Mouse (Mus musculus) urinary bladder, postnatal 14 days (tissue): Measurements from ENCODE around the gene Nfil3.

Source experiments
- DNase-seq: peaks from one replicate; pipeline ENCODE4 v3.0.0; 2021; ENCODE audit warnings: low spot score

Nfil3 gene

GRCm38 (mm10) chr13:52980951-52981421 is at the start of gene Nfil3:
Nfil3 (minus strand) TSS chr13:52981073.
- peak; percentile 79 for DNase-seq

- no peak for DNase-seq
These were observed 43.4 kb upstream of the Nfil3 start for GRCm38 (mm10) chr13:53024285-53024684.

DNA sequence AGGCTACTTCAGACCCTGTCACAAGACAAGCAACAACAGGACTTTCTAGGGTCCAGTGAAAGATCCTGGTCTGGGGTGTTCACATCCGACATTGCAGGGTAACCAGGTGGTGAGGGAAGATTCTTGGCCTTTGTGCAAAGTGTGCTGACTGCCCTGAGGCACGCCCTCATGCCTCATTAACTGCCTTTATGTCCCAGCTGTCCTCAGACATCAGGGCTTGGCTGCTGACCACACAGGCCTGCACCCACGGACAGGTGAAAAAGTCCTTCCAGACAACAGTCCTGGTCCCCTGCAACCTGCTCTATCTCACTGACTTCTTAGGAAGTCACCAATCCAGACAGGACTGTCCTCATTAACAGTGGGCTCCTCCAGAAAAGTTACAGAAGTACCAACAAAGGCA is 39.4 kb upstream of the Nfil3 start:
- DNase-seq = no peak

- no peak for DNase-seq
These were observed 38.7 kb upstream of the Nfil3 start for GRCm38 (mm10) chr13:53019532-53019931.

GRCm38 (mm10) chr13:53018976-53019375 is 38.1 kb upstream of the Nfil3 start:
- no peak for DNase-seq

- no peak for DNase-seq
These were observed 37.1 kb upstream of the Nfil3 start for GRCm38 (mm10) chr13:53017983-53018382.

DNA sequence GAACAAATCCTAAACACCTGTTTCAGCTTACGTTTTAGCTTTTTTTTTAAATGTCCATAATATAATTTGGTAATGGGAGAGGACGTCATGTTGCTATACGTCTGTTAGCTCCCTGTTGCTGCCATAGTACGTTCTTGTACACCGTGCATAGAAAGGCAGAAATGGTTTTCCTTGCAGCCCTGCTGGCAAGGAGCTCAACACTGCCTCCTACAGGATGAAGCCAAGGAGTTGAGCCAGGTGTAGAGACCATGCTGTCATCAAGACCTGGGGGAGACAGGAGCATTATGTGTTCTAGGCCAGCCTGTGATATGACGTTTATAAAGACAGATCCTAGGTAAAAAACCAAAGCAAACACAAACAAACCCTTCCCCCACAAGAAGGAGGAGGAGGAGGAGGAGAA is 36.2 kb upstream of the Nfil3 start:
- DNase-seq = no peak

DNA sequence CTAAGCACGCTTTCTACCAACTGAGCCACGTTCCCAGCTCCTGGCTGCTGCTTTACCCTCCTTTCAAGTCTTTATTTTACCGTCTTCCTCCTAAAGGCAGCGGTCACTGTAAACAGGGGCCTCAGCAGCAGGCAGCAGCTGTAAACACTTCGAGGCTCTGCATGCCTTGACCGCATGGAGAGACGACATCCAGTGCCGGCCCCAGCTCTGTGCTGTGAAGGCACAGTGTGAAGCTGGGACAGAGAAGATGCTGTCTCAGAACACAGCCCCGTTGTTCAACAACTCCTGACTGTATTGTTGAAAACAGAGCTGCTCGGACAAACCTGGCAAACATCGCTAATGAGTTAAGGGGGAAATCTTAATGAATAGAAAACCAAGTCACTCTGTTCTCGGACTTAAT is 30.6 kb upstream of the Nfil3 start:
- no peak for DNase-seq

DNA sequence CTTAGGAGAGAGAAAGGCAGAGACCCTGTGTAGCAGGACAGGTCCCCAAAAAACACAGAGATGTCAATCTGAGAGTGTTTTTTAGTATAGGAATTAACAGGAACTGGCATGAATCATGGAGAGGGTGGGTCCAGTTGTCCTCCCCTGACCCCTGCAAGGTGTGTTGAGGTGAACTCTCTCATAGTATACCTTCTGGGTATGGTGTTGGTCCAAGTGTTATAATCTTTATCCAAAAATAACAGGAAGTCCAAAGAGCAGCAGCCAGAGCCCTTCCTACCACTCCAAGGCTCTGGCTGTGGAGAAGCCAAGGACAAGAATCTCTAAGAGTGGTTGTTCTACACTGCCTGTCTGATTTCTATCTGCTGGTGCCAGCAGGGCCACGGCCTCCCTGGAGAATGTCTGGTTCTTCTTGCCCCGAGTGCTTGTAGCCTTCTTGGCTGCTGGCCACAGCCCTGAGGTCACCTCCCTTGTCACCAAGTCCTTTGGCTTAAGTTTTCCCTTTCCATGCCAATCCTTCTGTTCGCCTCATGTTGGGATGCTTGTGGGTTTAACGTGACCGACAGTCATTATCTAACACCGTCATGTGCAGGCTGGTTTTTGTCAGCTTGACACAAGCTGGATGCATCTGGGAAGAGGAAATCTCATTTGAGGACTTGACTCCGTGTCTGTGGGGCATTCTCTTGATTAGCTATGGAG is 27.8 kb upstream of the Nfil3 start:
- peak; percentile 47 for DNase-seq

DNA sequence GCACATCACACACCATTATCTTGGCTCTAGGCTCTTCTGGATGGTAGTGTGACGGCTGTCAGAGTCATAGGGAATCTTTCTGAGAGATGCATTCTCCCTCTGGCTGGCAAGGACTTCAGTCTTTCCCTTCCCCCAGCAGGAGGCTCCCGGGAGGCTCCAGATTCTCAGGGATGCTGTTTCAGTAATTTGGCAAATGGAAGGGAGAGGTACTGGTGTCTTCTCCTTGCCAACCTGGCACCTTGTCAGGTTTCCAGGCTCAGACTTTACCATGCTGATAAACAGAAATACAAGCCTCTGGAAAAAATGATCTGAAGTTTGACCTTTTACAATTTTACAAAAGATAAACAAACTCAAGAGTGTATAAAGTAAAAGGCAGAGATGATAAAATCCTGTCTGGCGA is 26.9 kb upstream of the Nfil3 start:
- DNase-seq = no peak

DNA sequence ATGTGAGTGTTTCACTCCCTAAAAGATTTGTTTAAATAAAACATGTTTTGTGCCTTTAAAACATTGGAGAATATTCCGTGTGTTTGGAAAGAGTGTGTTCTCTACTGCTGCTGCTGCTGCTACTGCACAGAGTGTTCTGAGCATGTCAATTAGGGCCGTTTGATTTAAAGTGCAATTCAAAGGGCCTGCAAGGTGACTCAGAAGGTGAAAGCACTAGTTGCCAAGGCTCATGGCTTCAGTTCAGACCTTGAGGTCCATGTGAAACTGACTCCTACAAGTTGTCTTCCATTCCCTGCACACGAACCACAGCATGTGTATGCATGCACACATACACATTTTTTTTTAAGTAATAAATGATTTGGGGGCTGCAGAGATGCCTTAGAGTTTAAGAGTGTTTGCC is 22.4 kb upstream of the Nfil3 start:
- no peak for DNase-seq

GRCm38 (mm10) chr13:53001511-53001935 is 20.6 kb upstream of the Nfil3 start:
- DNase-seq = peak; percentile 42

GRCm38 (mm10) chr13:53000481-53000880 is 19.6 kb upstream of the Nfil3 start:
- no peak for DNase-seq

DNA sequence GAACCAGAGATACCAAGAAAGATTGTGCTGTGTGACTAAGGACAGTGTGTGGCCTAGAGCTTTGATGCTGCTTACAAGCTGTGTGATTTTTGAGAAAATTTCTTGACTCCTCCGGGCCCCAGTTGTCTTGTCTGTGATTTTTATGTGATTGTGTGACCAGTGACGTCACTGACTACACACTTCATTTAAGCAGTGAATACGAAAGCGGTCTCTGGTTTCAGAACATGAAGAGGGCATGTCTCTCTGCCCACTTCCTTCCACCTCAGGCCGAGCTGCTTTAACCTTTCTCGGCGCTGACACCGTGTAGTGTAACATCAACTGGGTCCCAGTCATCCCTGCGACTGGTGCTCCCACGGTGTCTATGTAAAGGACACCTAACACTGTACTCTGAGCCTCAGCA is 17.7 kb upstream of the Nfil3 start:
- no peak for DNase-seq

DNA sequence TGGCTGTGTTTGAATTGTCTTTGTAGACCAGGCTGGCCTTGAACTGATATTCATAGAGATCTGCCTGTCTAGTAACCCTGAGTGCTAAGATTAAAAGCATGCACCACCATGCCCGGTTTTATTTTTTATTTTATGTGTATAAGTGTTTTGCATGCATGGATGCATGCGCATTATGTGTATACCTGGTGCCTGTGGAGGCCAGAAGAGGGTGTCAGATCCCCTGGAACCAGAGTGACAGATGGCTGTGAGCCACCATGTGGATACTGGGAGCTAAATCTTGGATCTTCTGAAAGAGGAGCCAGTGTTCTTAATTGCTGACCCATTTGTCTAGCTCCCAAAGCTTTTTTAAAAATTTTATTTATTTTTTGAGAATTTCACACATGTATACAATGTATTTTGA is 16.9 kb upstream of the Nfil3 start:
- no peak for DNase-seq

- DNase-seq = no peak
These were observed 15.3 kb upstream of the Nfil3 start for GRCm38 (mm10) chr13:52996201-52996600.

GRCm38 (mm10) chr13:52994197-52994881 is 13.5 kb upstream of the Nfil3 start:
- DNase-seq = no peak

DNA sequence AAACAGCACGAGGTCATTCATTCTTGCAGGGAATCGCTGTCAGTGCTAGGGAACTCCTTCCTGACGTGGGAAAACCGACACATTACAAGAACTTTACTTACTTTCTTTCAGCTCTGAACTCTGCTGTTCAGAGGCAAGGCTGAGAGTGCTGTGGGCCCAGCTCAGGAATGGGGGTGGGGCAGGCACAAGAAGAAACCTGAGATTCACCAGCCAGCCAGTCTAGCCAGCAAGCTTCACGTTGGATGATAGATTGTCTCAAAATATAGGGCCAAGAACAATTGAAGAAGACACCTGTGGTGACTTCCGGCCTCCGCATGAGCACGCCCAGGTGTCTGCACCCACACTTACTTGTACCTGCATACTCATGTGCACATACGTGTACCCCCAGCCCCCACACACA is 9.3 kb upstream of the Nfil3 start:
- no peak for DNase-seq

- no peak for DNase-seq
These were observed 8.1 kb upstream of the Nfil3 start for GRCm38 (mm10) chr13:52989005-52989404.

DNA sequence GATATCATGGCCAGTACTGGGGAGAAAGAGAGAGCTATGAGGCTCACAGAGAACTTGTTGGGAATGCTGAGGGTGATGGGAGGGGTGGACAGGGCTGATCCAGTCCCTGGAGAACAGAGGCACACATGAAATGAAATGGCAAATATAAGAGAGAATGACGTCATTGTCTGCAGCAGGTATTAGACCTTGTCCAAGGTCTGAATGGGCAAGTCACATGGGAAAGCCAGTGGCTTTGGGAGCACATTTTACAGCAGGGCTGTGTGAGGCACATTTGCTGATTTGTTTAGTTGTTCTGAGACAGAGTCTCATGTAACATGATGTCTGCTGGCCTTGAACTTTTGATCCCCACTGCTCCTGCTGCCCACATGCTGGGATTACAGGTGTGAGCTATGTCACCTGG is 7.0 kb upstream of the Nfil3 start:
- DNase-seq = no peak

DNA sequence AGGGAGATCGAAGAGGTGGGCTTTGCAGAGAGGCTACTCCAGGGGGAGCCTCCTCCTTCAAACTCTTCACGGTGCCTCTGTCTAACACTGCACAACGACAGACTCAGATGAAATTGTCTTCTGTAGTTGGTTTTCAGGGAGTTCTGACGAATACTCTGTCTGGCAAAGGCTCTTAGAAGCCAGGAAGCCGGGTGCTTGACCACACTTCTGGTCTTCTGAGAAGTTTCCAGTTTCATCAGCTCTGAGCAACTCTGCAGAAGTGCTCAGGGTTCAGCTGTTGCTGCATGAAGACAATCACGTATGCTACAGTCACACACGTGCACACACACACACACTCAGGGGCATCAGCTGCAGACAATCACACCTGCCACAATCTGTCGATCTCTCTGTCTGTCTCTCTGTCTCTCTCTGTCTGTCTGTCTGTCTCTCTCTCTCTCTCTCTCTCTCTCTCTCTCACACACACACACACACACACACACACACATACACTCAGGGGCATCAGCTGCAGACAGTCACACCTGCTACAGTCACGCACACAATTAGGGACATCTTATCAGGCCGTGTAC is 5.4 kb upstream of the Nfil3 start:
- no peak for DNase-seq

DNA sequence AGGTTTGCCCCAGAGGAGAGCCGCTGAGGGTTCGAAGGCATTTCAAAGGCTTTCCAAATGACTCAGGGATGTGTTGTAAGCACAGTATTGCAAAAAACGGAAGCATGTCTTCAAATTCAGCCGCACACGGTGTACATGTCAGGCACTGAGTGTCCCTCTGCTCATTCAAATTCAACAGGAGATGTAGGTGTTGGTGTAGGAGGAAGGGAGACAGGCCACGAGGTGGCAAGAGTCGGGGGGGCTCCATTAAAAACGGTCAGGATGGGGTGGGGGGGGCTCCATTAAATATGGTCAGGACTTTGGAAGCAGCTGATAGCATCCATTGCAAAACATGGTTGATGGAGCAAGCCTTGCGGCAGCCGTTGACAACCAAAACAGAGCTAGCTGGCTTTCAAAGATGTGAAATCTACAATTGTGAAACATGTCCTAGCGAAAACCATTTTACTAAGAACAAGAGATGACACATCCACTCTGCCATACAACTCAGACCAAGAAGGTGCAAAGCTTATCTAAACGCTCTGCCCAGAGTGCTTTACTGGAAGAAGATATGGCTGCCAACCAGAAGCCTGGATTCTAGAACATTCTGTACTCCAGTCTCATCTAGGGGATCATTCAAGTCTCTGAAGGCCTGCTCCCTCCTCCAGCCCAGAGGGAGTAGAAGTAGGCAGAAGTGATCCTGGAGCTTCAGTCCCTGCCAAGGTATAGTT is 4.8 kb upstream of the Nfil3 start:
- no peak for DNase-seq

- peak; percentile 88 for DNase-seq
These were observed 1.8 kb upstream of the Nfil3 start for GRCm38 (mm10) chr13:52982703-52983102.
